Mouse (Mus musculus): Measurements from ENCODE around the gene Scaf1. TPM values are rescaled to one million over a fixed set of nuclear protein-coding genes. Genes with fewer than 3 reads are reported as not detected.

Gene Scaf1
- polyA plus RNA-seq (2015; fragmentation: Illumina TruSeq; extraction: RNeasy Lipid Tissue Mini Kit (QIAGEN cat#74804); ENCODE audit: insufficient read depth, low replicate concordance), result 22.6 TPM

DNA sequence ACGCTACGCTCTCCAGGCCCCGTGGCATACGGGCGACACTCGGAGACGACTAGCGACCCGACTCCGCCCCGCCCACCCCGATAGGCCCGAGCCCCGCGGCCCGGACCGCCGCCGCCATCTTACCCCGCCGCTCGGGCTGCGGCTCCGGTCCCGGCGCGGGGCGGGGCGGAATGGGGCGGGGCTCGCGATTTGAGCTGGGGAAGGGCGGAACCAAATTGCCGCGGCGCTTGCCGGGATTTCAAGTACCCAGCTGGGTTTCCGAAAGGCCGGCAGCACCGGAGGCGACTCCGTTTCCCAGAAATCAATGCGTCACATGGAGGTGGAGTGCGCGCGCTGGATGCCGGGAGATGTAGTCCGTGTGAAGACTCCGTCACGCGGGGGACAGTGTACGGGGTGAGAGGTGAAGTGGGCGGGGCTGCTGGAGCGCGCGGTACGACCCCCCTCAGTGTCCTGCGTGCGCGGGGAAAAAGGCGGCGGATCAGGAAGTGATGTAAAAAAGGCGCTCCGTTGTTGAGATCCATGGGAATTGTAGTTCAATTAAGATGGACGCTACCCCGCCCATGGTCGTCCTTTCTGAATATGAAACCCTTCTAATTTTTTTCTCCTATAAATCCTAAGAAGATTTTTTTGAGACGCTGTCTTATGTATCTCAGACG is at the start of gene Scaf1:
TSS of gene Scaf1 (minus strand) at position 407 of the 656 bp plus-strand sequence.

DNA sequence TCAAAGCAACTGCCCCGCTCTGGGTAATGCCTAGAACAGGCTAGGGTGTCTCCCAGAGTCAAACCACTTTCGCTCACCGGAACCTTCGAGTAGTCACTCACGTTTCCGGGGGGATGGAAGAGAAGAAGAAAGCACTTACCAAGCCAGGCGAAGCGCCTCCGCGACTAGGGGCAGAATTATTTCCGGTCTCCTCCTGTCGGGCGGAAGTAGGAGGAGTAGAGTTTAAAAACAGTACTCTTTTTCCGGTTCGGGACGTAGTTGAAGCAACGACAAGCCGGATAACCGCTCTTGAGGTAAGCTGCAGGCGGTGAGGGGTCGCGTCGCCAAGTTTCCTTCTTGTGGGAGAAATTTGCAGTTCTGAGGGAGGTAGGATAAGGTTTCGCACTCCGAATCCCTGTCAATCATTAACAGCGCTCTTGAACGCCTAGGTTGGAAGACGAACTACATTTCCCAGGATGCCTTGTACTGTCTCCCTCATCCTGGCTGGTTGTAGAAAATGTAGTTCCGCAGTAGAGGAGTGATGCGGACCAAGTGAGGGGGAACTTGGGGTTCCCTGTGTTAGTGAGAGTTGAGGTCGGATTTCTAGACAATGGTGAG is 46.2 kb upstream of the Scaf1 start, which contains the start of the genes Nosip and Prrg2:
TSS of gene Nosip (plus strand) at position 191 of the 597 bp plus-strand sequence.
TSS of gene Prrg2 (minus strand) at position 439 of the 597 bp plus-strand sequence.

DNA sequence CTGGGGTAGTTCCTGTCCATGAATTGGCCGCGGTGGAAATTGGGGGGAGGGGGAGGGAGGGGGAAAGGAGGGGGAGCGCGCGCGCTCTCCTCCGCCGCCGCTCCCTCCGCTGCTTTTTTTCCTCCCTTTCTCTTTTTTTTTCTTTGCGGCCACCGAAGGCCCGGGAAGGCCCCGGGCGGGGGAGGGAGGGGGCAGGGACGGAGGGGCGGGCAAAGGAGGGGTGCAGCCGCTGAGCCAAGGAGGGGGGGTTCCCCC is 36.6 kb upstream of the Scaf1 start, which contains the start of gene Prr12:
TSS of gene Prr12 (minus strand) at position 20 of the 255 bp plus-strand sequence.

DNA sequence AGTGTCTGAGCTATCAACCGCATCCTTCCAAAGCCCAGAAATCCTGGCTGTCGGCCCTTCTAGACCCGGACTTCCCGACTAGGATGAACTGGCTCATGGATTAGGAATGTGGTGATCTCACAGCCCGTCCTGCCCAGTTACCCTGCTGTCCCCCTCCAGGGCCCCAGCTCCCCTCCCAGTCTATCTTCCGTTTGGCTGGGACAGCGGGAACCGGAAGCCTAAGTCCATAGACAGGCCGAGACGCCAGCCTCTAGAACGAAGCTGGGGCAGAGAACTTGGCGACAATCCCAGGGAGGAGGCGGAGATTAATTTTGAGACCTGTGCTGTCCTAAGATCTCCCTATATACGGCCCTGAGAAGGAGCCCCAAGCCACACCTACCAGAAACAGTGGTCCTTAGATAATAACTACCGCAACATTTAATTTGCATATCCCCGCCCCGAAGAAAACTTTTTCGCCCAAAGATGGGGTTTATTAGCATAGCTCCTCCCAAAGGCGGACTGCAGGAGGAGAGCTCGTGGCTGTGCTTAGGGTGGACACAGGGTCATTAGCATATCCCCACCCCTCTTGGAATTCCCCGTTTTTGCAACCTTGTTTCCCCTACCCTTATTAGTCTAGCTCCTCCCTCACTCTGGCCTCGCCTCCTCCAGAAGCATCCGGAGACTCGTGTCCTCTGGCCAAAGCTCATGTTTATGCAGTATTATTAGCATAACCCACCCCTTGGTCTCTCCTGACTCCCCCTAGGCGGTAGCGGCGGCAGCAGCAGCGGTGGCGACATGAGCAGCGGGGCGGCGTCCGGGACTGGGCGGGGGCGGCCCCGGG is 1.3 kb upstream of the Scaf1 start, which contains the start of gene Rras:
TSS of gene Rras (plus strand) at position 720 of the 820 bp plus-strand sequence.

DNA sequence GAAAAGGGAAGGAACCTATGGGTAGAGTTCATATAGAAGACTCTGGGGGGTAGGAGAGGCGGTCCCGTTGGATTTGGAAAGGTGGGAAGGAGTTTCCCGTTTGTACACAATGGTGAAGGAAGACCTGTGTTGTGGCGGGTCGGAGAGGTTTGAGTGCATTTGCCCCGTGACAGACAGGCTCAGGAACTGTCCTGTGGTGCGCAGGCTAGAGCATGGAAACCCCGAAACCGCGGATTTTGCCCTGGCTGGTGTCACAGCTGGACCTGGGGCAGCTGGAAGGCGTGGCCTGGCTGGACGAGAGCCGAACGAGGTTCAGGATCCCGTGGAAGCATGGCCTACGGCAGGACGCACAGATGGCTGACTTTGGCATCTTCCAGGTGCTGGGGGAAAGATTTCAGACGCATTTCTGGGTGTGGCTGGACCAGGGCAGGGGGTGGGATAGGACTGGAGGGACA is 17.6 kb downstream of the Scaf1 start, which contains the start of gene Bcl2l12:
TSS of gene Bcl2l12 (minus strand) at position 212 of the 455 bp plus-strand sequence.

DNA sequence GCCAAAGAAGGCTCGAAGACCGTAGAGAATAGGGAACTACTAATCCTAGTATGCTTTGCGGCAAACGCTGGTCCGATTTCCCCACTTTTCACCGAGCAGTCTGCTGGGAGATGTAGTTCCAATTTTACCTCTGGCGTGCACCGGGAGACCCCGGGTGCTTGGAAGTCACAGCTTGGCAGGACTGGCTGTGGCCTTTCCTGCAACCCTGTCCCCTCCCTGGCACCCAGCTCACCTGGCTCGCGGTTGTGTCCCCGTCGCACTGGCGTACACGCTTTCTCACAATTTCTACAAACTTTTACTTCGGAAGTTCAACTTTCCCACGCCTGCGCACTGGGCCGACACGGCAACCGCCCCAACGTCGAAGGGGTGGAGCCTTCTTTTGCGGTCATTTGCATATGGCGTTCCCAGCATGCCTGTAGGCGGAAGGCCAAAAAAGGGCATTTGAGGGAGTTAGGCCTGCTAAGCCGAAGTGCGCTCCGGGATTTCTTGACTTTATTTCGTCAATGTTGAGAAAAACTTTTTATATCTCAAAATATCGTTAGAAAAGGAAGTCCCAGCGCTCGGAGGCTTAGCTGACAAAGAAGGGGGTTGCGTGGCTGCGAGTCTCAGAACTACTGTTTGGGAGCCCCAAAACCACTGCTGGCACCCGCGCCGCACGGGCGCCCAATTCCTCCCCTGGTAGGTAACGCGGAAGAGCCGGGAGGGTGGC is 18.8 kb downstream of the Scaf1 start, which contains the start of gene Irf3:
TSS of gene Irf3 (plus strand) at position 418 of the 709 bp plus-strand sequence.

DNA sequence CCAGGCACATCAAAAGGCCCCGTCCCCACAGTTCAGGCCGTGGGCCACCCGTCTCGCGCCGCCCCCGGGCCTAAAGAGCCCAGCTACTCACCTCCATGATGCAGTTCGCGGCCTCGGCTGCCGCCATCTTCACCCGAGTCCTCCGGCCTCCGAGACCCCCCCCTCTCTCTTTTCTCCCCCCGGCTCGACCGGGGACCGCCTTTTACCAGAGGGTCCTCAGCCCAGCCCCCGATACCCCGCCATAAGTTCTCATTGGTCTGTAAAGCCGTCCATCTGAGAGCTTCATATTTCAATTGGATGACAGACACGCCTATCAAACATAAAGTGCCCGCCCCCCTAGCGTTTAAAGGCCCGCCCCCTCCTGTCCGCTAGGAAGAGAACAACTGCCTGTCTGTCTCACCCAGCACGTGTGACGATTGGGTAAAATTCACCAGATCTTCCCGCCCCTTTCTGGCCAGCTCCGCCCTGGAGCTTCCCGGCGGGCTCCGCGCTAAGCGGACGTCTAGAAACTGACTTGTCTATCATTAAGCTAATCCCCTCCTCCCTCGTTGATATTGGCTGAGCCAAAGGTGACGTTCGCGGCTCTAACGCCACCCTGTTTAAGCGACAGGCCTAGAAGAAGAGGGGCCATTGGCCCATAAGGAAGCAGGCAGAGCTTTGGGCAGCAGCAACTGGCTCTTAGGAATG is 29.8 kb downstream of the Scaf1 start, which contains the start of gene Prmt1:
TSS of gene Prmt1 (minus strand) at position 377 of the 687 bp plus-strand sequence.

DNA sequence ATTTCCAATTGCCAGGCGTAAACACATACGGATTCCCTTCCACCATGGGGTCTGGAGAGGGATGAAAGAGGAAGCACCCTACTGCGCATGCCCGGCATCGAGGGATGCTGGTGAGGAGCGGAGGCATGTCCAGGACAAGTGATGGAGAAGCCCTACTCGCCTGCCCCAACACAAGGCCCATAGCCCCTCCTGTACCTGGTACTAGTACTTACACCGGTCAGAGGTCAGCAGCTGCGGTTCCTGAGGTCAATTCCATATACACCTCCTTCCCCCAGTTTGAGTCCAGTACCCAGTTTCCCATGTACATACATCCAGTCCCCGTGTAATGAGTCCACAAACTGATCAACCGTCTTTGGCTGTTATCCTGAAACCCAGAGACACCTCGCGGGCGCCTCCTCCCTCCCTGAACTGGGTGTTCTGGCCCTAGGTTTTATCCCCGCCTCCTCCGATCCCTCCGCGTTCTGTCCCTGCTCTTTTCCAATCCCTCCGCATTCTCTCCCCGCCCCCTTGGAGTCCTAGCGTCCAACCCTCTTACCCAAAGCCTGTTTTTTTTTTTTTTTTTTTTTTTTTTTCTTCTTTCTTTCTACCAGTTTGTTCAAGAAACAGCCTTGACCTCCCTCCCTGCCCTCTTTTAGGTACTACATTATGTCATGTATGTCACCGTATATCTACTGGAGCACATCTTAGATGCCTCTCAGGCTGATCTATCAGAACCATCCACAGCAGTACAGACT is 41.6 kb downstream of the Scaf1 start, which contains the start of gene Cpt1c:
TSS of gene Cpt1c (minus strand) at position 469 of the 734 bp plus-strand sequence.

Other genes starting within 250 kb of the Scaf1 start
- 19.2 TPM for gene Nup62, start 200.3 kb downstream of the Scaf1 start, polyA plus RNA-seq (2015; fragmentation: Illumina TruSeq; extraction: RNeasy Lipid Tissue Mini Kit (QIAGEN cat#74804); ENCODE audit: insufficient read depth, low replicate concordance)
- gene Il4i1, start 200.0 kb downstream of the Scaf1 start, polyA plus RNA-seq (2015; fragmentation: Illumina TruSeq; extraction: RNeasy Lipid Tissue Mini Kit (QIAGEN cat#74804); ENCODE audit: insufficient read depth, low replicate concordance), result 71.8 TPM
- 10.8 TPM for gene Atf5, start 199.7 kb downstream of the Scaf1 start, polyA plus RNA-seq (2015; fragmentation: Illumina TruSeq; extraction: RNeasy Lipid Tissue Mini Kit (QIAGEN cat#74804); ENCODE audit: insufficient read depth, low replicate concordance)
- gene Akt1s1, start 167.4 kb downstream of the Scaf1 start, polyA plus RNA-seq (2015; fragmentation: Illumina TruSeq; extraction: RNeasy Lipid Tissue Mini Kit (QIAGEN cat#74804); ENCODE audit: insufficient read depth, low replicate concordance), result 9.0 TPM
- 21.1 TPM for gene Tbc1d17, start 167.3 kb downstream of the Scaf1 start, polyA plus RNA-seq (2015; fragmentation: Illumina TruSeq; extraction: RNeasy Lipid Tissue Mini Kit (QIAGEN cat#74804); ENCODE audit: insufficient read depth, low replicate concordance)
- 22.1 TPM for gene Pnkp, start 159.2 kb downstream of the Scaf1 start, polyA plus RNA-seq (2015; fragmentation: Illumina TruSeq; extraction: RNeasy Lipid Tissue Mini Kit (QIAGEN cat#74804); ENCODE audit: insufficient read depth, low replicate concordance)
- gene Ptov1, start 146.6 kb downstream of the Scaf1 start, polyA plus RNA-seq (2015; fragmentation: Illumina TruSeq; extraction: RNeasy Lipid Tissue Mini Kit (QIAGEN cat#74804); ENCODE audit: insufficient read depth, low replicate concordance), result 4.1 TPM
- 14.6 TPM for gene Med25, start 123.7 kb downstream of the Scaf1 start, polyA plus RNA-seq (2015; fragmentation: Illumina TruSeq; extraction: RNeasy Lipid Tissue Mini Kit (QIAGEN cat#74804); ENCODE audit: insufficient read depth, low replicate concordance)
- gene Fuz, start 120.3 kb downstream of the Scaf1 start, polyA plus RNA-seq (2015; fragmentation: Illumina TruSeq; extraction: RNeasy Lipid Tissue Mini Kit (QIAGEN cat#74804); ENCODE audit: insufficient read depth, low replicate concordance), result 24.7 TPM
- 41.2 TPM for gene Ap2a1, start 86.9 kb downstream of the Scaf1 start, polyA plus RNA-seq (2015; fragmentation: Illumina TruSeq; extraction: RNeasy Lipid Tissue Mini Kit (QIAGEN cat#74804); ENCODE audit: insufficient read depth, low replicate concordance)
- not detected for gene Tsks, start 73.2 kb downstream of the Scaf1 start, polyA plus RNA-seq (2015; fragmentation: Illumina TruSeq; extraction: RNeasy Lipid Tissue Mini Kit (QIAGEN cat#74804); ENCODE audit: insufficient read depth, low replicate concordance)
- 1.5 TPM for gene Cpt1c, start 41.5 kb downstream of the Scaf1 start, polyA plus RNA-seq (2015; fragmentation: Illumina TruSeq; extraction: RNeasy Lipid Tissue Mini Kit (QIAGEN cat#74804); ENCODE audit: insufficient read depth, low replicate concordance)
- 116 TPM for gene Prmt1, start 29.8 kb downstream of the Scaf1 start, polyA plus RNA-seq (2015; fragmentation: Illumina TruSeq; extraction: RNeasy Lipid Tissue Mini Kit (QIAGEN cat#74804); ENCODE audit: insufficient read depth, low replicate concordance)
- 140 TPM for gene Irf3, start 18.7 kb downstream of the Scaf1 start, polyA plus RNA-seq (2015; fragmentation: Illumina TruSeq; extraction: RNeasy Lipid Tissue Mini Kit (QIAGEN cat#74804); ENCODE audit: insufficient read depth, low replicate concordance)
- gene Bcl2l12, start 17.7 kb downstream of the Scaf1 start, polyA plus RNA-seq (2015; fragmentation: Illumina TruSeq; extraction: RNeasy Lipid Tissue Mini Kit (QIAGEN cat#74804); ENCODE audit: insufficient read depth, low replicate concordance), result 6.8 TPM
- 30.0 TPM for gene Rras, start 1.6 kb upstream of the Scaf1 start, polyA plus RNA-seq (2015; fragmentation: Illumina TruSeq; extraction: RNeasy Lipid Tissue Mini Kit (QIAGEN cat#74804); ENCODE audit: insufficient read depth, low replicate concordance)
- 4.3 TPM for gene Prr12, start 36.5 kb upstream of the Scaf1 start, polyA plus RNA-seq (2015; fragmentation: Illumina TruSeq; extraction: RNeasy Lipid Tissue Mini Kit (QIAGEN cat#74804); ENCODE audit: insufficient read depth, low replicate concordance)
- gene Nosip, start 46.1 kb upstream of the Scaf1 start, polyA plus RNA-seq (2015; fragmentation: Illumina TruSeq; extraction: RNeasy Lipid Tissue Mini Kit (QIAGEN cat#74804); ENCODE audit: insufficient read depth, low replicate concordance), result 21.1 TPM
- gene Prrg2, start 46.3 kb upstream of the Scaf1 start, polyA plus RNA-seq (2015; fragmentation: Illumina TruSeq; extraction: RNeasy Lipid Tissue Mini Kit (QIAGEN cat#74804); ENCODE audit: insufficient read depth, low replicate concordance), result 3.5 TPM
- gene Rcn3, start 75.9 kb upstream of the Scaf1 start, polyA plus RNA-seq (2015; fragmentation: Illumina TruSeq; extraction: RNeasy Lipid Tissue Mini Kit (QIAGEN cat#74804); ENCODE audit: insufficient read depth, low replicate concordance), result 9.4 TPM
- 45.8 TPM for gene Fcgrt, start 87.5 kb upstream of the Scaf1 start, polyA plus RNA-seq (2015; fragmentation: Illumina TruSeq; extraction: RNeasy Lipid Tissue Mini Kit (QIAGEN cat#74804); ENCODE audit: insufficient read depth, low replicate concordance)
- gene Rps11, start 108.1 kb upstream of the Scaf1 start, polyA plus RNA-seq (2015; fragmentation: Illumina TruSeq; extraction: RNeasy Lipid Tissue Mini Kit (QIAGEN cat#74804); ENCODE audit: insufficient read depth, low replicate concordance), result 3,350 TPM
- gene Rpl13a, start 112.4 kb upstream of the Scaf1 start, polyA plus RNA-seq (2015; fragmentation: Illumina TruSeq; extraction: RNeasy Lipid Tissue Mini Kit (QIAGEN cat#74804); ENCODE audit: insufficient read depth, low replicate concordance), result 4,521 TPM
- not detected for gene Gm45713, start 119.9 kb upstream of the Scaf1 start, polyA plus RNA-seq (2015; fragmentation: Illumina TruSeq; extraction: RNeasy Lipid Tissue Mini Kit (QIAGEN cat#74804); ENCODE audit: insufficient read depth, low replicate concordance)
- 119 TPM for gene Flt3l, start 120.1 kb upstream of the Scaf1 start, polyA plus RNA-seq (2015; fragmentation: Illumina TruSeq; extraction: RNeasy Lipid Tissue Mini Kit (QIAGEN cat#74804); ENCODE audit: insufficient read depth, low replicate concordance)
- 19.7 TPM for gene Pih1d1, start 137.9 kb upstream of the Scaf1 start, polyA plus RNA-seq (2015; fragmentation: Illumina TruSeq; extraction: RNeasy Lipid Tissue Mini Kit (QIAGEN cat#74804); ENCODE audit: insufficient read depth, low replicate concordance)
- 25.4 TPM for gene Aldh16a1, start 138.2 kb upstream of the Scaf1 start, polyA plus RNA-seq (2015; fragmentation: Illumina TruSeq; extraction: RNeasy Lipid Tissue Mini Kit (QIAGEN cat#74804); ENCODE audit: insufficient read depth, low replicate concordance)
- gene Slc17a7, start 147.6 kb upstream of the Scaf1 start, polyA plus RNA-seq (2015; fragmentation: Illumina TruSeq; extraction: RNeasy Lipid Tissue Mini Kit (QIAGEN cat#74804); ENCODE audit: insufficient read depth, low replicate concordance), result not detected
- not detected for gene Gfy, start 163.2 kb upstream of the Scaf1 start, polyA plus RNA-seq (2015; fragmentation: Illumina TruSeq; extraction: RNeasy Lipid Tissue Mini Kit (QIAGEN cat#74804); ENCODE audit: insufficient read depth, low replicate concordance)
- not detected for gene Pth2, start 164.6 kb upstream of the Scaf1 start, polyA plus RNA-seq (2015; fragmentation: Illumina TruSeq; extraction: RNeasy Lipid Tissue Mini Kit (QIAGEN cat#74804); ENCODE audit: insufficient read depth, low replicate concordance)
- 0.10 TPM for gene Ccdc155, start 188.5 kb upstream of the Scaf1 start, polyA plus RNA-seq (2015; fragmentation: Illumina TruSeq; extraction: RNeasy Lipid Tissue Mini Kit (QIAGEN cat#74804); ENCODE audit: insufficient read depth, low replicate concordance)
- 0.99 TPM for gene Dkkl1, start 195.8 kb upstream of the Scaf1 start, polyA plus RNA-seq (2015; fragmentation: Illumina TruSeq; extraction: RNeasy Lipid Tissue Mini Kit (QIAGEN cat#74804); ENCODE audit: insufficient read depth, low replicate concordance)
- gene Tead2, start 199.4 kb upstream of the Scaf1 start, polyA plus RNA-seq (2015; fragmentation: Illumina TruSeq; extraction: RNeasy Lipid Tissue Mini Kit (QIAGEN cat#74804); ENCODE audit: insufficient read depth, low replicate concordance), result 2.5 TPM
- 398 TPM for gene Cd37, start 222.8 kb upstream of the Scaf1 start, polyA plus RNA-seq (2015; fragmentation: Illumina TruSeq; extraction: RNeasy Lipid Tissue Mini Kit (QIAGEN cat#74804); ENCODE audit: insufficient read depth, low replicate concordance)
- not detected for gene Slc6a16, start 224.7 kb upstream of the Scaf1 start, polyA plus RNA-seq (2015; fragmentation: Illumina TruSeq; extraction: RNeasy Lipid Tissue Mini Kit (QIAGEN cat#74804); ENCODE audit: insufficient read depth, low replicate concordance)